Mouse (Mus musculus) embryonic stem cell, embryonic (primary cell): Measurements from ENCODE around the gene Cnn3.

ENCODE experiments used
- CTCF ChIA-PET, 4 experiments: fragments of 300-600 bp in 2 of 4; fragments of 350-600 bp in 2 of 4; sonication (Branson Sonifier 250); formaldehyde crosslinking; loops; one replicate each; lab custom pipeline; 2022; ENCODE audit warnings: inconsistent platforms in 2 of 4; lab: Charles Lee
- POLR2A ChIA-PET, 4 experiments: fragments of 300-600 bp in 2 of 4; fragments of 350-600 bp in 2 of 4; sonication (Branson Sonifier 250); formaldehyde crosslinking; loops; one replicate each; lab custom pipeline; 2022; ENCODE audit warnings: antibody characterized with exemption in 4 of 4, inconsistent platforms in 1 of 4; lab: Charles Lee

Gene Cnn3

DNA sequence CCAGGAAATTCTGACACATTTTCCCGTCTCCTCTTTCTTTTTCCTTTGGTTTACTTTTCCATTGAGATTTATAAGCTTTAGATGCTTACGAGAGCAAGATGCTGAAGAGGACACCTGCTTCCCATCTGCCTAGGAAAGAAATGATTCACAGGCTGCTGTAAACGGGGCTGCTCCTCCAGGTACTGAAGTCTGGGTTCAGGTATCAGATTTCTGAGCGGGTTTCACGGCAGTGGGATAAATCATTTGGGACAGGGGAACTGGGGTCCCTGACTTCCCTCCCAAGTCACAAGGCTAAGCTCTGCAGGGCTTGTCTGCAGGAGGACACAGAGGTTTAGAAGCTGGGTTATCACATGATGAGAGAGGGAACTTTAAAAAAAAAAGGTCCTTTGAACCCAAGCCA lies 65.7 kb downstream of the Cnn3 start:
- ChIA-PET CTCF (no interaction called here), POLR2A (interaction anchor here in 3 of 4 experiments (0.6 to 1.3 kb wide), 4 partner anchors 46 to 1674 kb away, joined by 3 to 9 read pairs (median 3); no protein-coding TSS in a partner anchor)

DNA sequence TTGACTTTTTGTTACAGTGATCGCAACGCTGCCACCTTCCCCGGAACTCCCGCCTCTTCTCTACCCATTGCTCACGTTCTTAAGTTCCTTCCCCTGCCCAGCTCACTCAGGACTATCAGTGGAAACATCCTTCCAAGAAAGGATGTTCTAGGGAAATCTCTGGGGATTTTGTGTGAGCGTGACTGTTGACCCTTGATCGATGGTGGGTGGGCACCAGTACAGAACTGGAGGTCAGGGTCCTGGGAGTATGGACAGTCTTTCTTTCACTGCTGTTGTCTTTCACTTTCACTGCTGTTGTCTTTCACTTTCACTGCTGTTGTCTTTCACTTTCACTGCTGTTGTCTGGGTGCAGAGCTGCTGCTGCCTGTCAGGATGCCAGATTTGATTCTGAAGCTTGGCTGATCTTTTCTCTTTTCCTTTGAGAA lies 67.7 kb downstream of the Cnn3 start:
- ChIA-PET POLR2A (interaction anchor here in 1 of 4 experiments (1.3 kb wide), 1 partner anchor 118 kb away, joined by 3 read pairs; no protein-coding TSS in a partner anchor), CTCF (interaction anchor here in 1 of 4 experiments (0.6 kb wide), 1 partner anchor 104 kb away, joined by 5 read pairs; no protein-coding TSS in a partner anchor)

DNA sequence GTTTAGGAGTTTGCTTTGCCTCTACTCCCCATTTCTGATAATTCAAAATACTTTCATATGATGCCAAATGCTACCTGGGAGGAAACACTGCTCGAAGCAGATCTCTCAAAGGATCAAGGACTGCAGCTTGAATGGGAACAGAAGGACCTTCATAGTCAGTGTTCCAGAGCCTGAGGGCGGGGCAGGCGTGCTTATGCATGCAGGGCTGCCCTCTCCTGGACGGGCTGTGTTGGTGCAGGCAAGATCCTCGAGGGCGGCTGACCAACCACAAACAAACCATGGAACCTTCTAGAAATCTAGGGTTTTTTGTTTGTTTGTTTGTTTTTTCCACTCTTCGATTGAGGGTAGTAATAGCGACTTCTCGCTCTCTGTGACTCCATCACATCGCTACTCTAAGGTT lies 73.9 kb downstream of the Cnn3 start:
- CTCF ChIA-PET: interaction anchor here (0.5 to 3.3 kb wide), 23 partner anchors 9 to 329 kb away, joined by 3 to 25 read pairs (median 3); partner anchors contain the start of genes Alg14 (in 1 of the 4) and Rwdd3 (in 1 of the 4)
- POLR2A ChIA-PET: interaction anchor here in 3 of 4 experiments (0.5 to 3.2 kb wide), 15 partner anchors 9 to 424 kb away, joined by 3 to 10 read pairs (median 3); no protein-coding TSS in a partner anchor

DNA sequence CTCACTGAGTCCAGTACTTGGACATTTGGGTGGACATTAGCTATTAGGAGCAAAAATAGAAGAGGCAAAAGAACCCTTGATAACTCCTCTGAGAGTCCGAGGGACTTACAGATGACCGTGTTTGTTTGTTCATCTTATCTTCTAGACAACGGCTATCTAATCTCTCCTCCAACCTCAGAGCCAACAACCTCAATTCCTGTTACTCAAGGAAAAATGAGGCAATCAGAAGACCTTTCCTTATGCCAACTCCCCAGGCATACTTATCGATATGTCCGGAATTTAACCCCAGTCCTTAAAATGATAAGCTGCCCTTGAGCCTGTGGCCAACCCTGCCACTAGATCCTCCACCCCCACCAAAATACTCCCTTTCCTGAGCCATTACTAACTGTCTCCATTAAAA lies 74.4 kb downstream of the Cnn3 start:
- CTCF ChIA-PET: interaction anchor here in 3 of 4 experiments (0.6 to 3.3 kb wide), 9 partner anchors 21 to 304 kb away, joined by 3 to 25 read pairs (median 5); no protein-coding TSS in a partner anchor
- POLR2A ChIA-PET: interaction anchor here in 3 of 4 experiments (1.0 to 3.2 kb wide), 4 partner anchors 41 to 82 kb away, joined by 3 to 8 read pairs (median 6); no protein-coding TSS in a partner anchor

DNA sequence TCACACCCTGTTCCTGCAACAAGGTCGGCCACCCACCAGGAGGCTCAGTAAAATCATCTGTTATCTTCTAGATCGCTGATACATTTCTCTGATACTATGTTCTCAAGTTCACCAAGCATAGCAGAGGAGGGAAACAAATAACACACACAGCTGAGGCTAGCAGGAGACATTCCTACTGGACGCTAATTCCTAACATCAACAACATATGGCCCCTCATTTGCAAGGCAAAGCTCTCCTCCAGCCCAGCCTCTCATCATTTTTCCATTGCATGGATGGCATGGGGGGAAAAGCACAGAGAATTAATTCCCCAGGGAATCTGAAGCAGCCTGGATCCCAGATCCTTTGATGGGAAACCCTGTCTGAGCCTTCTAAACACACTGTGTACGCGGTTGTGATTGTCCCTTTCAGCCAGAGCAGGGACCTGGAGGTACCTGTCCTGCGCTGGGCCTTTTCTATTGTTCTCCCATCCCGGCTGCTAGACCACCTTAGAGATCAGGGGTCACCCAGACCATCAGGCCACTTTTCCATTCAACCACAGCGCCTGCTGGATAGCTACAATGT lies 78.7 kb downstream of the Cnn3 start:
- ChIA-PET CTCF (interaction anchor here in 1 of 4 experiments (0.6 kb wide), 1 partner anchor 137 kb away, joined by 4 read pairs; no protein-coding TSS in a partner anchor), POLR2A (interaction anchor here in 2 of 4 experiments (0.9 to 4.2 kb wide), 9 partner anchors 11 to 214 kb away, joined by 3 to 20 read pairs (median 7); partner anchors contain the start of gene Alg14 (in 1 of the 2))

DNA sequence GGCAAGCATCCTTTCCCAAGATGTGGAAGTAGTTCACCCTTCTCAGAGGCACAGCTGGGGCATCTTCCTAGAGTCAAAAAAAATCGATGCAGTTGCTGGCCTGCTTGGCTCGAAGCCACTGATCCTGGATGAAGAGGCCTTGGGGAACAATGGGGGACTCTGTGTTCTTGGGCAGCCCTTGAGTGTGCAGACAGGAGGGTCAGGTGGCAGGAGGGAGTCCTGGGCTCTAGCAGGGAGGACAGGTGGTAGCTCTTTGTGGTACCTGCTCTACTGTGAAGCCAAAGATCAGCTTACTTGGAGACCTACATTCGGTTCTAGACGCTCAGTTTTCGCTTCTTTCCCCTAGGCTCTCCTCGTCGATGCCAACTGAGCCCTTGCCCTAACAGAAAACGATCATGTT lies 79.9 kb downstream of the Cnn3 start:
- ChIA-PET CTCF (interaction anchor here in 1 of 4 experiments (1.2 kb wide), 1 partner anchor 263 kb away, joined by 4 read pairs; no protein-coding TSS in a partner anchor), POLR2A (interaction anchor here (0.5 to 4.2 kb wide), 26 partner anchors 10 to 1045 kb away, joined by 3 to 20 read pairs (median 4); partner anchors contain the start of genes Alg14 (in 2 of the 4), Cnn3 (in 1 of the 4), Rwdd3 (in 1 of the 4) and Slc44a3 (in 1 of the 4))

DNA sequence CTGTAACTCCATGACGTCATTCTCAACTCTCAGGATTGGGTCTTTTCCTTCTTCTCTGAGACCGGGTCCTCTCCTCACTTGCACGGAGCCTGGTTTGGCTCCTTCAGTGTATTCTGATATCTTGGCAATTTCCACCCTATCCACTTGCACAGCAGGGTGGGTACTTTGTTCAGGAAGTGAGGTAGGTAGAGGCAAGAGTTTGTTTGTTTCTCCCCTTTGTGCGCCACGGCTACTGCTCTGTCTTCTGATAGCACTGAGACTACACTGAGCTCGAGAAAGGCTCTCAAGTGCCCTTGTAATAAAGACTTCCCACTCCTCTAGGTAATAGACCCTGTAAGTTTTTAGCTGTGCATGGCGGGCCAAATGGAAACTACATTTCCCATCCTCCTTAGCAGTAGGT lies 80.5 kb downstream of the Cnn3 start:
- ChIA-PET POLR2A (interaction anchor here in 3 of 4 experiments (0.5 to 4.2 kb wide), 35 partner anchors 9 to 1044 kb away, joined by 3 to 20 read pairs (median 4); partner anchors contain the start of genes Alg14 (in 2 of the 3), Cnn3 (in 1 of the 3), Rwdd3 (in 1 of the 3) and Slc44a3 (in 1 of the 3)), CTCF (interaction anchor here in 1 of 4 experiments (0.7 to 1.2 kb wide), 2 partner anchors 199 to 262 kb away, joined by 4 read pairs; no protein-coding TSS in a partner anchor)

DNA sequence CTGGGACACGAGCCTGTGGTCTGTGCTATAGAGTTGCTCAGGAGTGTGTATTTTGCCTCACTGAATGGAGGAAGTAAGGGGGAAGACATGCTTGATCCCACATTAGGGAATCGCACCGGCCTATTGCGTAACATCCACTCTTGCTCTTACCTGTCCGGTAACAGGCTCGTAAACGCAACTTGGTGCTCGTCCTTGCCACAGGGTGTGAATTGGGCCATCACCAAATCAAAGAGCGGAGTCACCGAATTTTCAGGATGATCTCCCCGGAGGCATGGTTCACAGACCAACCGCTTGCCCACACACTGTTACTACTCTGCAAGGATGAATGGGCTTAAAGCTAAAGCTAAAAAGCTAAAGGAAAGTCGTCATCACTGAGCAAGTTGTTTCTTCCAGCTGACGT lies 81.4 kb downstream of the Cnn3 start:
- POLR2A ChIA-PET: interaction anchor here in 2 of 4 experiments (1.0 to 4.2 kb wide), 6 partner anchors 9 to 52 kb away, joined by 3 to 20 read pairs (median 8); partner anchors contain the start of gene Slc44a3 (in 1 of the 2)
- CTCF ChIA-PET: interaction anchor here in 2 of 4 experiments (0.6 to 0.9 kb wide), 2 partner anchors 62 to 229 kb away, joined by 3 to 4 read pairs; no protein-coding TSS in a partner anchor
